Mouse (Mus musculus) urinary bladder, adult 2 months (tissue): ENCODE results near the gene Cckbr. TPM values are rescaled to one million over a fixed set of nuclear protein-coding genes. Genes with fewer than 3 reads are reported as not detected.
"Not testable (repeated sequence)": the region's sequence is repeated elsewhere in the genome, so short reads cannot be mapped to it uniquely, and the experiment has no call there.

Source experiments
- DNase-seq: peaks from one replicate; pipeline ENCODE4 v3.0.0; 2022; ENCODE audit warnings: low spot score
- polyA plus RNA-seq: library from polyadenylated mRNA; depleted of rRNA; stranded (reverse); fragments of >200 nt; gene quantifications from 2 replicates; pipeline ENCODE4 v1.2.3, GENCODE M21; 2012

Cckbr gene
- polyA plus RNA-seq, 1 experiment, result not detected

DNA sequence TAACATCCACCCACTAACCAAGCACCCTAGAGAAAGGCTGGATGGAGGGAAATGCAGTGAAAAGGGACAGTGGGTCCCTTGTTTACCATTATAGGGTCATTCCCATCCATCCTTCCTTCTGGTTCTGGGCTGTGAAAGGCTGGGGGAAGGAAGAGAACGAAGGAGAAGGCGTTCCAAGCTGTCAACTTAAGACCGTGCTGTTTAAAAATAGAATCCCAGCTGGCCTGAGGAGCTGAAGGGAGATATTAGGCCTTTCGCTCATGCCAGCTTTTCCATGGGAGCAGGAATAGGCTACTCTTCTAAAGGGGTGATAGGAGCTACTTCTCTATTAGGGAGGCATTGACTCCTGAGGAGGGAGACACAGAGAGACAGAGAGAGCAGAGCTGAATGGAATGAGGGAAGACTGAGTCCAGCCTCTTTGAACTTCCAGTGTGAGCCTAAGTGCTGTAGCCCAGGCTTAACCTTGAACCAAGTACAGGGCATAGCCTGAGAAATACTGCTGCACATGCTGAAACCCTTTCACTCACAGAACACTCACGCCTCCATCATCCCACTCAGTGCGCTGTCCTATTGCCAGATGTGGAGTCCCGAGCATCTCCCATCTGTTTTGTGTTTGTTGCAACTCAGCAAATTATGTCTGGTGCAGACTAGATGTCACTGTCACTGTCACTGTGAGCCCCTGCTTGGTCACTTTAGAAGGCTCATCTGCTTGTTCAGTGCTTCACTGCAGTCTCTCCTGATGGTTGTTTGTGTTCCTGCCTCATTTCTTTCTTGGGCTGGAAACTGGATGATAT lies 12.6 kb downstream of the Cckbr start:
- no peak for DNase-seq

DNA sequence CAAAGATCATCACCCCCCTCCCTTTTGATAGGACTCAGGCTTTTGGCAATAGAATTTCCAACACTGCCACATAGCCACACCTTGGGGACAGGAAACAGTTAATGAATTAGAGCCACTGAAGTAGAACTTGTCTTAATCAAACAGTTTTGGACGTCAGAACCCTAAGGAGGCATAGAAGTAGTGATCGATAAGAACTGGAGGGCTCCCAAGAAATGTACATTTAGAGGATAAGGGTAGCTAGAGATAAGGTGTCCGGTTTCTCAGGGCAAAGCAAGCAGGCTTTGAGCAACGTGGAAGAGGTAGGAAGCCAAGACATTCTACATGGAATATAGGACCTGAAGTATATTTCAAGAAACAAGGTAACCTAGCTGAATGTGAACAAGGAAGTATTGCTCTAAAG lies 15.9 kb downstream of the Cckbr start:
- DNase-seq, result no peak

DNA sequence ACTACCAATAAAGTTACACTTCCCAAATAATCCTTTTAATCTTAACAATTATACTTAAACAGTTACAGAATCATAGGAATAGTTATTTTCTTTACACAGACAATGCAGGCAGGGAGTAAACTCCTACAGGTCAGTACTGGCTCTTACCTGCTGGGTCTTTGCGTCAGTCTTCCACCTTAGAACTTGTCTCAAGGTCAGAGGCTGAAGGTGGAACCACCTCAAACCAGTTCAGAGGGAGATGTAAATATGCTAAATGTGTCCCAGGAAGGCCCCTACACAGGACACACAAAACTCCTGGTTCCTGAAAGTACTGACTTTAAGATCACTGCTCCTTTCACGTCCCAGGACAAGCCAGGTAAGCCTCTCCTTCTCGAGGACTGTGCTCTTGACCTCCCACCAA lies 19.5 kb downstream of the Cckbr start:
- DNase-seq, result no peak

GRCm38 (mm10) chr7:105453345-105453744 lies 27.8 kb downstream of the Cckbr start:
- DNase-seq, result not testable (repeated sequence)

DNA sequence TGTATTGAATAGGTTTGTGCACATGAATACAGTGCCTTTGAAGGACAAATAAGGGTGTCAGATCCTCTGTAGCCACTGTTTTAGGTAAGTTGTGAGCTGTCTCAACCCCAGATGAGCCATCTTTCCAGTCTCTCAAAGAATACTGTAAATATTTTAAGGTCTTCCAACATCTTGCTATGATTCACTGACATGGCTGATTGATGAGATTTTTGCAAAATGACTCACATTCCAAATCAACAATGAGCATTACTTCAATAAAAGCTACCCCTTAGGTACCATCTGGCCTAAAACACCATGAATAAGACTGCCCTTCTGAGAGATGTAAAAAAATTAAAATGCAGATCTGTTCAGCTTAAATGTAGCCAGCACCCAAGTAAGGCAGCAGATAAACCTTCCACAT lies 33.0 kb downstream of the Cckbr start:
- DNase-seq, result no peak

- DNase-seq, result not testable (repeated sequence)
These were observed 40.0 kb downstream of the Cckbr start for GRCm38 (mm10) chr7:105465505-105465904.

DNA sequence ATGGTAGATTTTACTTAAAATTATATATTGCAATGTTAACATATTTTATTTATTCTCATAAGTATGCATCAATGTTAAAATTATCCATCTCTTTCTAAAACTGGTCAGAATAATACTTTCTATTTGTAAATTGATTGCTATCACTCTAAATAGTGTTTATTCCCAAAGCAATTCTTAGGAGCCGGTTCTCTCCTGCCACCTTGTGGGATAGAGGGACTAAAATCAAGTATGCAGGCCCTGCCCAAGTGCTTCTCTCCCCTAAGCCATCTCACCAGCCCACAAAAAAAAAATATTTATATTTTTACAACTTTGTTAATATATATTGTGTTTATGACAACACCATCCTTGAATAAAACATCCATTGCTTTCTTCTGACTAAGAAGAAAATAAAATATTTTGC lies 47.1 kb downstream of the Cckbr start:
- DNase-seq, result no peak

DNA sequence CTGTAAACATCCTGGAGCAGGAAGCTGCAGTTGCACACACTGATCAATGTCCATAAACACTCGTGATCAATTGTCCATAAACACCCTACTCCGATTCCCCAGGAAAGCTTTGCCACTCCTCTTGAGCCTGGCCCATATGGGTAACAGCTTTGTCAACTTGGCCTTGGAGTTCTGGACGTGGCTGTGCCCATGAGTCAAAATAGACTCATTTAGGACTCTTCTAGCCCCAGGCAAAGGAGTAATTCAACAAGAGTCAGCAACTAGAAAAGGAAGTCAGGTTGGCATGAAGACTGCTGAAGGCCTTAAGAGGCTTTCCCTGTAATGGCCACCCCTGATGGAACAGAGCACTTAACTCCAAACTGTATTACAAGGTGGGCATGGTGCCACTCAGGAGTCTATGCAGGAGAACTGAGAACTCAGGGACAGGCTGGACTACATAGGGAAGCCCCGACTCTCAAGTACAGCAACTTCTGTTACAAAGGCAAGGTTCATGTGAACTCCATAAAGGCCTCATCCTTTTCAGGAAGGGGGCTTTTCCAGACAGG lies 49.3 kb downstream of the Cckbr start:
- no peak for DNase-seq

DNA sequence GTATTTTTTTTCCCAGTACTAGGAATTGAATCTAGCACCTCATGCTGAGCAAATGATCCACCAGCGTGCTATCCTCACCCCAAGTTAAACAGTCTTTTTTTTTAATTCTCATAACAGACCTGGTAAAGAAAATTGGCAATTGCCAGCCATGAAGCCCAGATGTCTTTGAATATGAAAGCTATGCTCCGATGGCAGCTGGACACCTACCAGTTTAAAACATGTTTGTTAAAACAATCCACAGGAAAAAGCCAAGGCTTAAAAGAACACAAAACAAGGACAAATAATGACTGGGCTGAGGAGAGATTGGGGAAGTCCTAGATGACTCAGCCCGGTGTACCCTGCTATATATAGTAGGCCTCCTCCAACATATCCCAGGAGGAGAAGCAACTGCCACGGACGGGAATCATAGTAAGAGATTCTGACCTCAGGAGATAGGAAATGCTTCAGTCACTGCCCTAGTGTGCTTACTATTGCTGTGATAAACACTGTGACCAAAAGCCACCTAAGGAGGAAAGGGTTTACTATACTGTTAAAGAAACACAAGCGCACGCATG lies 49.9 kb downstream of the Cckbr start:
- no peak for DNase-seq

DNA sequence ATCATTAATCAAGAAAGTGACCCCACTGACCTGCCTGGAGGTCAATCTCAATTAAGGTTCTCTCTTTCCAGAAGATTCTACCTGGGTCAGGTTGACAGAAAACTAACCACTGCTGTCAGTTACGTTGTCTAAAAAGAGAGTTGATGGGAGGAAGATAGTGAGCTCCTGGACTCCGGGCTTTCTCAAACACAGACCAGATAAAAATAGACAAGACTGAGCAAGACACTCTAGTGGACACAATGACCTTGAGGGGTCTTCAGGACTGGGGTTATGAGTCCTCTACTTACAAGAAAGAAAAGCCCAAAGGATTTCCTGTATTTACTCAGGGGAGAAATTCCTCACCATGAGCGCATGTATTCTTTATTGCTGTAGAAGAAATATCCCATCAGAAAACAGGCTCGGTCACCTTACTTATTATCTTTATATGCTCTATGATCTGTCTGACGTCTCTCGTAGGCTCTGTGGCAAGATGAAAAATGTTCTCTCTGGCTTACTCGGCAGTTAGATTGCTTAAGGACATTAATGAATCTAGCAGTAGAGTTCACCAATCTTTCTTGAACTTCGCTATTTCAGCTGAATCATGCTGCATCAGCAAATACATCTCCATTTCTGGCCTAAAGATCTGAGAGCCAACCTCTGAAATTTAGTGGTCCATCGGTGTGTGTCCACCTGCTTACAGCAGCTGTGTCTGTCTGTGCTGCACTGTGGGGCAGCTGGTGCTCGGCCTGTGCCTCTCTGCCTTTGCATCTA lies 51.3 kb downstream of the Cckbr start:
- no peak for DNase-seq

DNA sequence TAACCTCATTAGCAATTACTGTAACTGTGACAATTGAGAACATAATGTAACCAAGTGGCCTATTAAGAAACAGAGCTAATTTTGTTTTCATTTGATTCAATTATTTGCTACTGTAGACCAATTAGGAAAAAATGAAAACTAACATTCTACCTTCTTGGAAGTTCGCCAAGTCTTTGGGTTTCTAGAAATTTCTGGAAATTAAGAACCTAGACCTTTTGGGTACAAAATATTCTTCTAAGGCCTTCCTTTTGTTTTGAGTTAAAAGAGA lies 51.8 kb downstream of the Cckbr start:
- DNase-seq, result no peak

GRCm38 (mm10) chr7:105477841-105478240 lies 52.3 kb downstream of the Cckbr start:
- no peak for DNase-seq

- no peak for DNase-seq
These were observed 52.8 kb downstream of the Cckbr start for GRCm38 (mm10) chr7:105478344-105478743.

GRCm38 (mm10) chr7:105479232-105479631 lies 53.7 kb downstream of the Cckbr start:
- DNase-seq, result no peak

GRCm38 (mm10) chr7:105480081-105480480 lies 54.5 kb downstream of the Cckbr start:
- no peak for DNase-seq

GRCm38 (mm10) chr7:105480561-105481504 lies 55.3 kb downstream of the Cckbr start:
- peak; percentile 43 for DNase-seq

DNA sequence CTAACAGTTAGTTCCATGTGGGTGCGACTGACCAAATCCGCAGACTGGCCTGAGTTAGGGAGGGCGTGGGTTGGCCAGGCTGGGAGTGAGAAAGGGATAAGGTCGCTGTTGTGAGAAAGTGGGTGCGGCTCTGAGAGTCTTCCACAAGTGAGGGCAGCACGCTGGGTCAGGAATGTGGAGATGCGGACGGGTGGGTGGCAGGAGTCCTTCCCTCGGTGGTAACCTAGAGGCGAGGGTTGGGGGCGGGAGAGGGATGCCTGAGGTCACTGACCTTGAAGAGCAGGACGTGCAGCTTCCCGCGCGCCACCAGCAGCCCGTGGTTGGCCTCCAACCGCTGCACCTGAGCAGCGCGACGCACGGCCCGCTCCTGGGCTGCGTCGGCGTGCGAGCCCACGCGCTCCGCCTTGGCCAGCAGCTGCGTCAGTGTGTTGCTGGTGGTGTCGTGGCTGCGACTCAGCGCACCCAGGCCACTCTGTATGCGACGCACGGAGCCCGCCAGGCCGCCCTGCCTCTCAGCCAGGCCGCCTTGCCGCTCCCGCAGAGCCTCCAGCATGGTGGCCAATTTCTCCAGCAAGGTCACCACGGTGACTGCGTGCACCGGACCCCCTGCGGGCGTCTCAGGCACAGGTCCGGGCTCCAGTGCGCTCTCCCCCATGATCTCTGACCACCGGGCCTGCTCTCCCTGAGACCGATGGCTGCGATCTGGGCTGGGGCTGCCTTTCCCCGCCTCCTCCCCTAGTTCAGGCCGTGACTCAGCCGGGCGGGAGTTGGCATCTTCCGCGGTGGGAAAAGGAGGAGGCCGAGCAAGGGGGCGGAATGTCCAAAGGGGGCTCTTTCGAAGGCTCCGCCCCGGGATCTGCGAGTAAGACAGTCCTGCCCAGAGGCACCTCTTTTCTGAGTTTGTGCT lies 56.2 kb downstream of the Cckbr start, which contains the start of gene Cavin3:
Gene Cavin3, minus strand, starts transcription at position 796 of the 907 bp plus-strand sequence.
- peak; percentile 78 for DNase-seq

DNA sequence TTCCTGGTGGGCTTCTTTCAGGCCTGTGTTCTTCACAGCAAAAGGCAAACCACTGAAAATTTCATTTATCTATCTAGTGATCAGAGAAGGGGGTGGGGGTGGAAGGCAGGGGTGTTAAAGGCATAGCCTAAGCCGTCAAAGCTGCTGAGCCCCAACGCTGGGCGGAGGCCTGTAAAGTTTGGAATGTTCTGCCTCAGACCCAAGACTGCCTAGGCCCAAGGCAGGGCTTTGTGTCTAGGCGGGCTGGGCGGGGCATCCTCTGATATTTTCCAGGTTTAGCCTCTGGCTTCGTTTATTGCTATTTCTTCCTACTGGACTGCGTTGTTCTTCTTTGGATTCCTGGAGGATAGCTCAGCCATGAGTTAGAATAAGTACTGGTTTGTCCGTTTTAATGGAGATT lies 56.9 kb downstream of the Cckbr start:
- DNase-seq, result no peak

DNA sequence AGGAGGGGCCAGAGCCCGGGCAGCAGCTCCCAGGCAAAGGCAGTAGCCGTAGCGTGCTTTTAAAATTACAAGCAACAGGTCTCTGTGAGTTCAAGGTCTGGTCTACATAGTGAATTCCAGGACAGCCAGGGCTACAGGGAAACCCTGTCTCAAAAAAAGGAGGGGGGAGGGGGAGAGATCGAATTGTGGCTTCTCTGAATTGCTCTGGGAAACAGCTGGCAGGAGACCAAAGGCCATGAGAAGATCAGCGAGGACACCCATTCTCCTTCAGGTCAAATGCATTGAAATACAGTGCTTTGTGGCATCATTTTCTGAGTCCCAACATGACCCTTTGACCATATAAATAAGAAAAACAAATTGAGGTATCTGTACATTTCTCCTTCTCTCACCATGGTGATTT lies 59.5 kb downstream of the Cckbr start:
- DNase-seq, result no peak

GRCm38 (mm10) chr7:105487104-105487876 lies 61.8 kb downstream of the Cckbr start:
- DNase-seq, result no peak
